Mouse (Mus musculus) 416B (cell line): Measurements from ENCODE around the gene Bcat1.
"Not testable (repeated sequence)": the region's sequence is repeated elsewhere in the genome, so short reads cannot be mapped to it uniquely, and the experiment has no call there.

Experiments used
- DNase-seq: peaks from one replicate; pipeline ENCODE4 v3.0.0; 2011; ENCODE audit warnings: low read depth

The Bcat1 gene

DNA sequence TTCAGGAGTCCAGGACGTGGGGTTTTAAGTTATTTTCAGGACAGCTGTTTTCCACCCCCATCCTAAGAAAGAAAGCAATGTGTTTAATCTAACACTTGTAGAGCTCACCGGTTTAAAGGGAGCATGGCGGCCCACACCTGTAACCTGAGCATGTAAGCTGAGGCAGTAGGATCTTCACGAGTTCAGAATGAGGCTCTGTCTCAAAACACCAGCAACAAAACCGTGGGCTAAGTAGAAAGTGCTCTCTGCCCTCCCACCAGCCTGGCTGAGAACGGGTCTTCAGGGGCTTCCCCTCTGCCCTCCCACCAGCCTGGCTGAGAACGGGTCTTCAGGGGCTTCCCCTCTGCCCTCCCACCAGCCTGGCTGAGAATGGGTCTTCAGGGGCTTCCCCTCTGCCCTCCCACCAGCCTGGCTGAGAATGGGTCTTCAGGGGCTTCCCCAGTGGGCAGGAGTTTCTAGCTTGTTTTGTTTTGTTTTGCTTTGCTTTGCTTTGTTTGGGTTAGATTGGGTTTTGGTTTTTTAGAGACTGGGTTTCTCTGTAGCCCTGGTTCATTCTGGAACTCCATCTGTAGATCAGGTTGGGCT lies 17.1 kb upstream of the Bcat1 start:
- not testable (repeated sequence) for DNase-seq

DNA sequence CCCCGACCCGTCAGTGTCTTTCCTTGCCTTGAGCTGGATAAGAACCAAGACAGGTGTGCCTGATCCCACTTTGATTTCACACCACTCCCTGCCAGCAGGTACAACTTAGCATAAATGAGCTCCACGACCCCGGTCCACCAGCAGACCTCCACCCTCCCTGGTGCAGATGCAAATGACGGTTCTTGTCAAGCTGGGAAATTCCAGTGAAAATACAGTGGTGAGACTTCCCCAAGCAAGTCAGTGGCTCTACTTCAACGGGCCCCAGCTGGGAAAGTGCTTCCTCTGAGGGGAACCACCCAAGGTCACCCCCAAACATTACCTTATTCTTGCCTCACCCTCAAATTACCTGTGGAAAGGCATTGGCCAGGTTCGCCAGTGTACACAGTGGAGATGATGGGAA lies 16.0 kb upstream of the Bcat1 start:
- no peak for DNase-seq

DNA sequence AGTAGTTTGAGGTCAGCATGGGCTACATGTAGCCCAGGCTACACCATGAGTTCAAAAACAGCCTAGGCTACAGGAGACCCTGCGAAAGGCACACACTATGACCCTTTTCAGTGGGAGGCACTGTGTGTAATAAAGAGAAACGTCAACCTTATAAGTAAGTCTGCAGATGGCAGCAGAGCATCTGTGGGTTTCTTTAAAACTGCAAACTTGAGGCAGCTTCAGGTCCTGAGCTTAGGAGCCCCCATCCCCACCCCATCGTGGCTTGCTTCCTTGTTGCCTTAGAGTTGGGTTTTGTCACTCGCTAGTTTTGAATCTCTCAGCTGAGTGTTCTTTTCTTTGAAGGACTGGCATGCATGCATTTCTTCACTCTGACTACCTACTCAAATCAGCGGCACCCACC lies 14.9 kb upstream of the Bcat1 start:
- DNase-seq, result peak; percentile 60

GRCm38 (mm10) chr6:145090201-145090863 lies 14.3 kb upstream of the Bcat1 start:
- DNase-seq, result peak; percentile 46

DNA sequence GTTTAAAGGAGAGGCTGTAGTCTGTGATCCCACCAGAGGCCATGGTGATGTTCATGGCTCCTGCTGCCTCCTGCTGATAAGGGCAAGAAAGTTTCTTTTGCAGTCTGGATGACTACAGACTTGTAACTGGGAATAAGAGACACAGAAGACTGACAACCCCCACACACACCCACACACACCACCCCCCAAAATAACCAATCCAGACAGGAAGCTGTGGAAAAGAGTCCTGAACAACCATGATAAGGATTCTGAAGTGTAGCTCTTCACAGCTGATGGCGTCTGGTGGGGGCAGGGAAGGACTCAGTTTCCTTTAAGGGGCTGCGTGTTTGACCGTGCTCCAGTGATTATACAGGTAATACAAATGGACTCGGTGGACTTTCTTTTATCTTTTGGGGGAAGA lies 13.4 kb upstream of the Bcat1 start:
- DNase-seq, result peak; percentile 76

DNA sequence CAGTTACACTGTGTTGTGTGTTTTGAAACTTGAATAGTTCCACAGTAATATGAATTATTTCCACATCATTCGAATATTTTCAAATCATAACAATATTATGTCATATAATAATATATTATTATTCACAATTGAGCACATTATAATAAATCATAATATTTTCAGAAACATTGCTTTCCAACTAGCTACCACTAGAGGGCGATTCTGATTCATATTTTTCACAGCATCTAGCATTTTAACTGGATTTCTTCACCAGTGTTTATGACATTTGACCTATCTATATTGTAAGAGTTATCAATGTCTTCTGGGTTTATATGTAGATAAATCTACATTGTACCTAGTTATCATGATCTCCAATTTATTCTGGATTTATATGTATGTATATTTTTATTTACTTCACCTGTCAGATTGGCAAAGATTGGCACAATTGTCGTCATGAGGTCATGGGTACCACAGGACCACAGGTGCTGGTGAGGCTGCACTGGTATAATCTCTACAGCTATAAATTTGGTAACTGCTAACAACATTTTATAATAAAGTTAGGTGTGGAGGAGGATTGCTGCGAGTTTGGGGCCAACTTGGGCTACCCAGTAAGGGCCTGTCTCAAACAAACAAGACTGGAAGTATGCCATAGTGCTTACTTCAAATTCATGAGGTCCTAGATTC lies 12.6 kb upstream of the Bcat1 start:
- peak; percentile 71 for DNase-seq

DNA sequence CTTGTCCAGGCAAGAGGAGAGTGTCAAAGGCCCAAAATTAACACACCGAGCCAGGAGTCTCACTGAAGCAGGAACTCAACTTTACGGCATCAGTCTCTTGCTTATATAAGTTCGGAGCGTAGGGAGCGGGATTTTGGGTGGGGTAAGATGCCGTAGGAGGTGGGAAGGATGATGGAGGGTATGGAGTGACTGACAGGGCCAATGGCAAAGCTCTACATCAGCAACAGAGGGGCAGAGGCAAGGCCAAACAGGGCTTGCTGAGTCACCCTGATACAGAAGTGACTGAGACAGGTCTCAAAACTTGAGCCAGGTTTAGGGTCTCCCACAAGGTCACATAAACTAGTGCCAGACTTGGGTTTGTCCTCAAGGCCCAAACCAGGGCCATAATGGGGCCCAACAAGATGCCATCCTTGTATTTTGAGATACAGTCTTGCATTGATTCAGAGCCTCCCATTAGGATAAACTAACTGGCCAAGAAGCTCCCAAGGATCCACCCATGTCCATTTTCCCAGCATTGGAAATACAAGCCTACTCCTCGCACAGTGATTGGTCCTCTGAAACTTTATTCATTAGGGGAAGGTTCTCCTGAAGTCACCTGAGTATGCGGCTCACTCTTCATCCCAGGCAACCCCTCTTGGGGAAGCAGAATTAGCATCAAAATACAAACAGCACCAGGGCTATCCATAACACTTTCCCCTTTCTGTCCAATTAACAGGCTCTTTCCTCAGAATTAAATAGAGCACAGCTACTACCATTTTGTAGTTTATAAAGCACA lies 8.5 kb upstream of the Bcat1 start:
- no peak for DNase-seq

GRCm38 (mm10) chr6:145081721-145082120 lies 5.7 kb upstream of the Bcat1 start:
- DNase-seq, result no peak

- DNase-seq, result no peak
Measured at GRCm38 (mm10) chr6:145079087-145079759, 3.2 kb upstream of the Bcat1 start.

DNA sequence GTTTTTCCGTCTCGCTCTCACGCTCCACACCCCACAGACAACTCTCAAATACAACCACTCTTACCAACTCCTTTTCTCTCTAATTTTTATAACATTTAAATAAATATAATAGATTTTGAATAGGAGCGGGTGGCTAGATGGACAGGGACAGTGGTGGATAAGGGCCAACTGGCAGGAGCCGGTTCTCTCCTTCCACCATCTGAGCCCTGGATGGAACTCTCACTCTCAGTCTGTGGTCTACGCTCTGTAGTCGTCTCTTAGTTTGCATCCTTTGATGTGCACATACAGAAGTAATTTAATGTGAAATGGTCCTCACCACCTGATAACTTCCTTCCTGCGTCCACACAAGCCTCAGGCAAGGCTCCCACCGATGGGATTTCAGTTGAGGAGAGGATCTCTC lies 302 bp upstream of the Bcat1 start:
- no peak for DNase-seq

- DNase-seq, result no peak
Measured at GRCm38 (mm10) chr6:145075088-145075547, 866 bp downstream of the Bcat1 start.

DNA sequence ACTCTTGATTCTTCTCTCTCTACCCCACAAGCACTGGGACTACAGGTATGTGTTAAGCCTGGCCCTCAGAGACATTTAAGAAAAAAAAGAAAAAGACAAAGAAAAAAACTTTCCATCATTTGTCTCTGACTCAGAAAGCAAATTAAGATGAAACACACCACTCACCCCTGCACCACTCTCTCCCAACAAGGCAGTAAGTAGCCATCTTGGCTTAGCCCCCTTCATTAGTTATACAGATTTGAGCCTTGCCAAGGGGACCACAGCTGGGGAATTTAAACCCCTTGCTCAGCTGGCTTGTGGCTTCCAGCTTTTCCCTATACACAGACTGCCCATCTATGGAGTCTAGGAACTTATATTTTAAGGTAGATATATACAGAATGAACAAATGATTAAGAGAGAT lies 1.5 kb downstream of the Bcat1 start:
- DNase-seq, result no peak

DNA sequence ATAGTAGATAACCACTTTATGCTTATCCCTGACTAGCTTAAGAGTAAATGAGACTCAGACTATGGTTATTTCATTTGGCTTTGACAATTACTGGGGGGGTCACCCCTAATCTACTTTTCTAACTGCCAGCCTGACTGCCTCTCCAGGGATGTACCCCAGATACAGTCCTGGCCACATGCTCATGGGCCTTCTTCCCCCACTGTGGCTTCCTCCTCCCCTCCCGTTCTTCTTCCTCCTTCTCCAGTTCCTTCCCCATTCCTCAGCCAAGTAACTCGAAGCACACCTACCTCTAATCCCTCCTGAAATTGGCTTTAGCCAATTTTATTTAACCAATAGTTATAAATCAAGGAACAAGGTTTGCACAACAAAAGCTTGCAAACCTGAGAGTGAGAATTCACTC lies 6.1 kb downstream of the Bcat1 start:
- no peak for DNase-seq

DNA sequence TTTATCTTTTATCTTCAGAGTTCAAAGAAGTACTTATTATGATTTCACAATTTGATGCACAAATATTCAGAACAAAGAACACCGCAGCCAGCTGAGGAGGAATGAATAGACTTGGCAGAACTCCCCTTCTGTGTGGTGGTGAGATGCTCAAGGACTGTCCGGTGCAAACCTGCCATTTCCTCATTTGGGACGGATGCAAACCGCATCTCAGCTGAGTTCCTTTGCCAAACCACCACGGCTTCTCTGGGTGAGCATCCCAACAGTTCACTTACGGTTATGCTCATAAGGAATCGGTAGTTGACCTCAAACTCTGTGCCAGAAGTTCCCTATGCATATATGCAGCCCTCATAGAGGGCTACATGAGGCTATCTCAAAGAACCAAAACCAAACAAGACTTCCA lies 6.6 kb downstream of the Bcat1 start:
- no peak for DNase-seq

- DNase-seq, result no peak
Measured at GRCm38 (mm10) chr6:145067679-145068078, 8.3 kb downstream of the Bcat1 start.

DNA sequence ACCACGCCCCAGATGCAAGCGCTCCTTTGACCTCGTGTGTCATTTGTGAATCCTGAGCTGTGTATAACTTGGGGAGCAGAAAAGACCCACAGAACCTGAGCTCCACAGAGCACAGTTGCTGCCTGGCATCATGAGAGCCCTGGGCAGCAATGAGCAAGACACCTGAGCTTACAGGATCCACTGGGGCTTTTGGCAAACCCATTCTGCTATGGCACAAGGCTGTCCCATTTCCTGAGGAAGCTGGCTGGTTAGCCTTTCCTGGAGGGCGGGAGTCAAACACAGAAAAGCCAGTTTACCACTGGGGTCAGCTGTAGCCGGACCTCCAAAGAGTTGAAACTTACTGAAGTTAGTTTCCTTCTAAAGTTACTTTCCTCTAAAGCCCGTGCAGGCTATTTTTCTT lies 9.6 kb downstream of the Bcat1 start:
- peak; percentile 37 for DNase-seq

DNA sequence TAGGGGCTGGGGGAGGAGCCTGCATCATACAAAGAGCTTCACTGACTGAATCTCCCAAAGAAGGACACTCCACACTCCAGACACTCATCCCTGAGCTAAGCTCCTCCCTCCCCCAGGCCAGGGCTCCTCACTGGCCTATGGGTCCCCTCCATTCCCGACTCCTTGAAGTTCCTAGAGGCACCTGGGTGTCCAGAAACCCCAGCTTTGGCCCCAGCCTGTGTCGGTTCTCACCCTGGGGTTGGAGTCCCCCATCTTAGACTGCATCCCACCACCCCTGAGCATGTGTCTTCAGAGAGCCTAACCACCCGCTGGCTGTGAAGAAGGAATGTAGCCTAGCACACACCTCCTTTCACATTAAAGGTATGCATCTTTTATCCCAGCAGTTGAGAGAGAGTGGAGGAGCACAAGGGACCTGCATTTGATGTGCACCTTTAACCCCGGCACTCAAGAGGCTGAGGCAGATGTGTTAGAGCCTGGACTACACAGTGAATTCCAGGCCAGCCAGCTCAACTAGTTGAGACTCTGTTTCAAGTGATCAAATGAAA lies 10.6 kb downstream of the Bcat1 start:
- DNase-seq, result no peak

GRCm38 (mm10) chr6:145064104-145064503 lies 11.9 kb downstream of the Bcat1 start:
- DNase-seq, result no peak

GRCm38 (mm10) chr6:145063212-145063868 lies 12.6 kb downstream of the Bcat1 start:
- DNase-seq, result no peak

DNA sequence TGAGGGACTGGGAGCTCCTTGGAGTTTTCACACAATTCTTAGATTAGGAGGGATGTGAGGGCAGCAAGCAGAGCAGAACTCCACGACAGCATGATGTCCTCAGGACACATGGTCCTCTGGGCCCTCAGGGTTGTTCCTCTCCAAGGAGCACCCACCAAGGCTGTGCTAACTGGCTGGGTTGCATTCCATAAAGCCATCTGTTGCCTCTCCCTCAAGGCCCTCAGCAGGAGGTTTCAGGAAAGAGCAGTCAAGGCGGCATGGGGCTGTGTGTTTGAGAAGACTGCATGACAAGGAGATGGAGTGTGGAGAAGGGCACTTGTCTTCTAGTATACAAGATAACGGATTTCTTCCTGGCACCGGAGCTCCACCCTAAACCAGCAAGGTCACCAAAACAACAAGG lies 13.2 kb downstream of the Bcat1 start:
- DNase-seq, result no peak

- DNase-seq, result no peak
Measured at GRCm38 (mm10) chr6:145061361-145061760, 14.6 kb downstream of the Bcat1 start.
